Mouse (Mus musculus) embryo, embryonic 10 days (tissue): ENCODE measurements around the gene Syngr2.

ENCODE experiments used
- DNase-seq: peaks from one replicate; pipeline ENCODE4 v3.0.0-alpha.2; 2015; ENCODE audit warnings: low spot score

Syngr2 gene

DNA sequence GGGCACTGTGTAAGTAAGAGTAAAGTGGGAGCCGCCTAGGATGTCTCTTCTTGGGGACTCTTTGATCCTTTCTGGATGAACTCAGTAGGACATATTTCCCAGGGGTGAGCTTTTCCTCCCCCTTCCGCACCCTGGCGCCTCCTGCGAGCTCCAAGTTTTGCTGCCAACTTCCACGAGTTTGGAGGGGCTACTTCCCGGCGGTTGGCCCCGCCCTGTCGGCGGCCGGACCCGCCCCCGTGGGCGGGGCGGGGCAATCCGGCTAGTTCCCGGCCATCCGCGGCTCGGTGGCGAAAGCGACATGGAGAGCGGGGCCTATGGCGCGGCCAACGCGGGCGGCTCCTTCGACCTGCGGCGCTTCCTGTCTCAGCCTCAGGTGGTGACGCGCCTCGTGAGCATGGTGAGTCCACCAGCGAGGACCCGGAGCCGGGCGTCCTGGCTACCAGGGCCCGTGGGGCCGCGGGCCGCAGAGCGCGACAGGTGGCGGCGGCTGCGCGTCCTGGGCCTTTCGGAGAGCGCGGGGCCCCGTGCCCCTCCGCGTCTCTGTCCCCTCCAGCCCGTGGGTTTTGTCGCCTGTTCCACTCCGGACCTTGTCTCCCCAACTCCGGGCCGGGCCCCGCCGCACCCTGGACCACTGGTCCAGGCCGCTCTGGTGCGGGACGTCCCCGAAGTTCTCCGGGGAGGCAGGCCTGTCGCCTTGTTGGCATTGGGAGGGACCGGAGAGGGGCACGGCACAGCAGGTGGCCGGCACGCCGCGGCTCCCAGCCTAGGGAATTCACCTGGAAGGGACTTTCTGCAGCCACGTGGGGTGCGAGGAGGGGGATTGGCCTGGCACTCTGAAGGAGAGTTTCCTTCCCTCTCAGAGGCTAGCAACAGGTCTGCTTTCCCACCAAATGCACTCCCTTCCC is at the start of gene Syngr2, which contains the start of gene Gm20708:
Gene Syngr2 (plus strand): TSS at position 262 of the 905 bp plus-strand sequence.
Gene Gm20708 (plus strand): TSS at position 262 of the 905 bp plus-strand sequence.
- DNase-seq, result peak; percentile 76

DNA sequence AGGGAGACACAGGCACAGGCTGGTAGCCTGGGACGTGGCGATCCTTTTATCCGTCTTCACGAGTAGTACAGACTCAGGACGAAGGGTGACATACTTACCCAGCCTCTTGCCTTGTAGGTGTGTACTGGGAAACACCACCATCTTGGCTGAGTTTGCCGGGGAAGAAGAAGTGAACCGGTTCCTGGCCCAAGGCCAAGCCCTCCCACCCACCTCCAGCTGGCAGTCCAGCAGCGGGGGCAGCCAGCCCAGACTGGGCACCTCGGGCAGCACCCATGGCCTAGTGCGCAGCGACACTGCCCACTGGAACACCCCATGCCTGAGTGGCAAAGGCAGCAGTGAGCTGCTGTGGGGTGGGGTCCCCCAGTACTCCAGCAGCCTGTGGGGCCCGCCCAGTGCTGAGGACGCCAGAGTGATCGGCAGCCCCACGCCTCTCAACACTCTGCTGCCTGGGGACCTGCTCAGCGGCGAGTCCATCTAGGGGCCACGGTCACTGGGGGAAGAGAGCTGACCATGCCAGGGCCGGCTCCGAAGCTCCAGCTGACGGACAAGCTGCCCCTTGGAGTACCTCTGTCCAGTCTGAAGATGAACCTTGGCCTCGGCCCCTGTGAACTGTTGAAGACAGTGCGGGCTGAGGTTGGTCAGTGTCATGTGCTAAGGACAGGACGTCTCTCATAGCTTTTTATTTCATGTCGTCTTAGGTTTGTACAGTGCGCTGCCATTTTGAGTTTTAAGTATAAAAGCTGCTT is 48.9 kb upstream of the Syngr2 start:
- DNase-seq, result no peak

DNA sequence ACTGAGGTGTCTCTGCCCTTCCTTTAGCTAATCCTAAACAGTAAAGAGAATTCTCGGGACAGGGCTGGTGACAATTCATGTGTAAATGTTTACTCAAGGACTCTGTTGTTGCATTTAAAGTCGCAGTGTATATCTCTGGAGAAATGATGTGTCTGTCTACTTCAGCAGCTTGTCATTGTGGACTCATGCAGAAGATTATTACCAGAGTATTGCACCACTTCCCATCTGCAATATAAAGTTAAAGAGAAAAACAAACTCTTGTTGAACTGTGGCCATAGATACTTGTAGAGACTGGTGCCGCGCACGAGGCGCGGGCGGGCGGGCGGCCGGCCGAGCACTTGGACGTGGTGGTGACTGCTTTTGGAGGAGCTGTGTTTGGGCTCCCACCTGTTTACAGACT is 47.7 kb upstream of the Syngr2 start:
- no peak for DNase-seq

DNA sequence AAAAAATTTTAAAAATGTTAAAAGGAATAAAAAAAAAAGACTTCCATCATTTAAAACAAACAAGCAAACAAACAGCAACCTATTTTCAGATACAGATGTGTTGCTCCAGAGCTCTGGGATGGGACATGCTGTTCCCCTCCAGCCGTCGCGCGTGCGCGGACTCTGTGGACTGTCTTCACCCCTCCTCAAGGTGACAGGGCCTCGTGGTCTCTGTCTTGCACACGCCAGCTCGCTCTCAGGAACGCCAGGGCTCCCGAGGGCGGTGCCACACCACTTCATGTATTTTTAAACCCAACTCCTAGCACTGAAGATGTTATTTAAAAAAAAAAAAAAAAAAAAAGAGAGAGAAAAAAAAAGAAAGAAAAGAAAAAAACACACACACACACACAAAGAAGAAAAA is 47.2 kb upstream of the Syngr2 start:
- no peak for DNase-seq

DNA sequence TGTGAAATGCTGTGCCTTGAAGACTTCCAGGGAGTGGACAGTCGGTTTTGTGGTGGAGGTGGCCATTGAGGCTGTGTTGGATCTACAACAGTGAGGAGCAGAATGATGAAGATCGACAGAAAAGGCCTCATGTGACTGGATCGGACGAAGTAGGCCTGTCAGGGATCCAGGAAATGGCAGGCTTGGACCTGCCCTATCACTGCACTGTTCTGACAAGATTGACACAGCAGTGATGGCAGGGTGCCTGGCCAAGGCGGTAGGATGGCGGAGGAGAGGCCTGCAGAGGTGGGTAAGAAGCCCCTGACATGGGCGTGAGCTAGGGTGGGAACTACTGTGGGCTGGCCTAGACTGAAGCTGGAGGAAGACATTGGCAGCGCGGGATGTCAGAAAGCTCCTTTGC is 45.1 kb upstream of the Syngr2 start:
- DNase-seq, result no peak

DNA sequence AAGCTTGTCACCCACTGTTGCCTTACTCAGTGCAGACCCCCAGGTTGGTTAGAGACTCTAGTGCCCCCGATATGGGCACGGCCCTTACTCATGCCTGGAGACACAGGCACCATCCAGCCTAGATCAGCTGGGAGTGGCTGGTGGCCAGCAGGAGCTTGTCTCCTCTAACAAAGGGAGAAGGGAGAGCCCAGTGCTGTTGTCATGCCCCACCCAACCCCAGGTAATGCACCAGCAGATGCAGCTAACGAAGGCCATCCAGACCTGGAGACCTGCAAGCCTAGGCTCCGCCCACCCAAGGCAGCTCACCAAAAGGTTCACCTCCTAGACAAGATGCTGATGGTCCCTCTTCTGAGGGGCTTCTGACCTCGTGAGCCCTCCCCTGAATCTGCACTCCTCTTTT is 44.1 kb upstream of the Syngr2 start:
- no peak for DNase-seq

DNA sequence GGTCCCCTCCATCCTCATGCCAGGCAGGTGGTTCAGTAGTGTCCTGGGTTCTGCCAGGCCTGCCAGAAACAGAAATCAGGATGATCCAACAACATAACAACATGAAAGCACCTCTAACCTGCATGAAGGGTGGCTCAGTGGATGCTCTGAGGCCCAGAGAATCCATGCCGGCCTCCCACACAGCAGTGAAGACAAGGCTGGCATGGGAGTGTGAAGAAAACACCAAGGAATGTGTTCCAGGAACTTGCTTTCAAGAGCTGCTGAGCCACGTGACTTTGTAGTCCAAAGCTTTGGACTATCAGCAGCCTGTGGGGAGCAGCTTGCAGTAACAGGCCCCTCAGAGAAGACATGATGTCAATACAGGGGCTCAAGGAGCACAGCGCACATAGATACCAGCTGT is 43.2 kb upstream of the Syngr2 start:
- no peak for DNase-seq

DNA sequence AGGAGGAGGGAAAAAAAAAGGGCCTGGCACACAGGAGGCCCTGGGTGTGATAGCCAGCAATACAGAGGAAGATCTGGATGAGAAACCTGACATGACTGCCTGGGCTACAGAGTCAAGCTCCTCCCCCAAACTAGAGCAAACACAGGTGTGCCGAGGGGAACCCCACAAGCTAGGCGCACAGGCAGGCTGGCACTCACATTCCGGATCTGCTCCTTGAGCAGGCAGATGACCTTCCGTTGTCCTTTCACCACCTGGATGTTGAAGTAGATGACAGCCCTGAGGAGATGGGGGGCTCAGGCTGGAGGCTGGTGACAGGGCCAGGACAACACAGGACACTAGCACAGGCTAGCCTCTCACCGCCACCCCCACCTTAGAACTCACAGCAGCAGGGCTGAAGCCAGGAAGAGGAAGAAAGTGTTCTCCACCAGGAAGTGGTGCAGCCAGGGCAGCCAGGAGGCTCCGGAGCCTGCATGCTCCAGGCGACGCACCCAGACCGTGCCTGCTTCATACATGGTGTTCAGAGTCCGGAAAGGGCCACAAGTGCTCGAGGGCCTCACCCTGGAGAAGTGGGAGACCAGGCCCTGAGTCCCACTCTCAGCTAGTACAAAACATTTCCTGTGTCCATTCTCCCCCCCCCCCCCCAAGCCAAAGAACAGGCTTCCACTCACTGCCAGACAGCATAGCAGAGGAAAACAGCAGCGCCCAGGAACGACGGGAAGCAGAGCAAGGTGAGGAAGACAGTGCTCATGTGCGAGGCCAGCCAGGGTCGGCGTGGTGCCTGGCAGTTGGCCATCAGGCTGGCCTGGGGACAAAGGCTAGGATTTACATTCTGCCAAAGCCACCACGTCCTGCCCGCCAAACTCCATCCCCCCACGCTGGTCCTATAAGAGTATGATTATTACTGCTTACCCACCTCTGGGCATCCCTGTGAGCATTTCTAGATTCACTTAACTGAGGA is 40.5 kb upstream of the Syngr2 start:
- no peak for DNase-seq

DNA sequence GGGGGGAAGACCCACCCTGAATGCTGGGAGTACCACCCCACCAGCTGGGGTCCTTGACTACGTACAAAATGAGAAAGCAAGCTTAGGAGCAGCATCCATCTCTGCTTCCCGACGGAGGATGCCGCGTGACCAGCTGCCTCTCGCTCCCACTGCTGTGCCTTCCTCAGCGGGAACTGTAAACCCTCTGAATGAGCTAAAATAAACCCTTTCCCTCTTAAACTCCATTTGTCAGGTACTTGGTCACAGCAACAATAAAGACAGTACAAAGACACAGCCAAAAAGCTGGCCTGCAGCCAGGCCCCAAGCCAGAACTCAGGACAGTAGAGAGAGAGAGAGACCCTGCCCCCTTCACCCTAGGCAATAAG is 39.8 kb upstream of the Syngr2 start:
- no peak for DNase-seq

DNA sequence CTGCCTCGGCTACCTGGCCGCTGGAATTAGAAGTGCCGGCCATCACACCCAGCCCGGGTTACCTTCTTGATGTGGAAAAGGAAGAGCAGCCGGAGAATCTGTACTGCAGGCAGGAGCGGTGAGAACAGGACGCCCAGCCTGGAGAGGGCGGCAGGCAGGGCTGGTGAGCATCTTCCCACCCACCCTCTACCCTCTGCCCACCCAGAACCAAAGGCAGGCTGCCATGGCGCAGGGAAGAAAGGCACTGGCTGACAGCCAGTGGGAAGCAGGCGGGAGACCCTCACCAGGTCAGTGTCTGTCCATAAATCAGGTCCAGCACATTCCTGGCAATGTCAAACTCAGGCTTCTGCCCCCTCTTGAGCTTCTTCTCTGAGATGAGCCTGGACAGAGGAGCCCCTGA is 39.1 kb upstream of the Syngr2 start:
- no peak for DNase-seq

DNA sequence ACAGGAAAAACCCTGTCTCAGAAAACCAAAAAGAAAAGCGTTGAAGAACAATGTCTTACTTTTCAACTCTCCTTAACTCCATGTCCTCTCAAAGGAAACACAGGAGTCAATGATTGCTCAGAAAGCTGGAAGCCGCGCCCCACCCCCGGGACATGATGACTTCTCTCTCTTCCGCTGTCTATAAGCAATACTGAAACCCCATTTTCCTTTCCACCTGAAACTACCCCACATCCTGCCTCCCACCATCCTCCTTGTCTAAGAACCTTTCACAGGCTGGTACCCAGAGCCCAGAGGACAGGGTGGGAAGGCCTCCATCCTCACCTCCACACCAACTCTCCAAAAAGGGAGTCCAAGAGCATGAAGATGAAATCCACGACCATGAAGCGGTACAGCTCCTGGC is 37.1 kb upstream of the Syngr2 start:
- DNase-seq, result no peak

DNA sequence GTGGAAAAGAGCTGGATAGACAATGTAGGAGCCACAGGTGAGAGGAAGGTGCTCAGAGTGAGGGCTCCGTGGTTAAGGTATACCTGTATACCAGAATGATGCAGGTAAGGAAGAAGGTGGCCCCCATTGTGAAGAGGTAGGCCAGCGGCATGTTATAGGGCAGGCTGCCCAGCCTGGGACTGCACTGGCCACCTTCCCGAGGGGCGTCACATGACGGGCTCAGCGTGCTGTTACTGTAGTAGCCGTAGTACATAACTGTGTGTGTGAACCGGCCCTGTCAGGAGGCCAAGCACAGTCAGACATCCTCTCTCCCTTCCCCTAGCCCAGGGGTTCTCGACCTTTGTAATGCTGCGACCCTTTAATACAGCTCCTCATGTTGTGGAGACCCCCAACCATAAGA is 34.5 kb upstream of the Syngr2 start:
- no peak for DNase-seq

DNA sequence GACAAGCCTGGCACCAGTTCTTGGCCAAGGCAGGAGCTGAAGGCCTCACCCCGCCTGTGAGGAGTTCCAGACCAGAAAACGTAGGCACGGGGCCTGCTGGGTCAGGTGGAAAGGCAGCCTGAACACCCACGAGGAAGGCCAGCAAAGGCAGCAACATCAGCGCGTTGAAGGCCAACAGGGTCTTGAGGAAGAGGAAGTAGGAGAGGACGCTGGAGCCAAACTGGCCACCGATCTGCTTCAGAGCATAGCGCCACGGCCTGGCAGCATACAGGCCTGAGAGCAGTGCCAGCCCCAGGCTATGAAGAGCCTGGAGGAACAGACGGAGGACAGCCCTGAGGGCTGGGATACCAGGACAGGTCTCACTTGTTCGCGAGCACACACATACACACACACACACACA is 33.9 kb upstream of the Syngr2 start:
- DNase-seq, result no peak

DNA sequence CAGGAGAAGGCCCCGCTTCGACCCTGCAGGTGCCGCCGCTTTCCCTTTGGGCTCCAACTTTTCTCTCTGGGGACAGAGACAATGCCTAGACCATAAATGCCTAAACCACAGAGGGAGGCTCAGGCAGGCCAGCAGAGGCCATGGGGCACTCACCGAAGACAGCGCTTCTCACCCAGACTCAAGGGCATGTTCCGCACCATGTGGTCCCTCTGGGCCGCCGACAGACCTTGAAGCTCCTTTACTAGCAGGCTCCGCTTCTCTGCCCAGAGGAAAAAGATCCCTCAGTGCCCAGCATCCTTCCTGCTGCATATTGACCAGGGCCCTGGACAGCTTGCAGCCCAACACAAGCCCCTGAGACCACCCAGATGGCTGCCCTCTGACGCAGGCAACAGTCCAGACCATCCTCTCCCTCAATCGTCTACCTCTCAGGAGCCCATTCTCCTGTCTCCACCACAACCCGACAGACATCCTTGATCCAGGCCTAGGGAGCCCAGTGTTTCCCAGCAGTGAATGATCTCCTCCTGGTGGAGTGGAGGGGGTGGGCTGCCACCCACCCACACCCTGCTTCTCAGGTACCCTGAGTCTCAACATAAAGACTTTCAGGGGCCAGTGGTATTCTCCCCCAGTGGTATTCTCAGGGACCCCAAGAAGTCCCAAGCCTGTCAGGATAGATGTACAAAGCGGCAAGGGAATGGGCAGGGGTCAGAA is 33.2 kb upstream of the Syngr2 start:
- DNase-seq, result no peak

DNA sequence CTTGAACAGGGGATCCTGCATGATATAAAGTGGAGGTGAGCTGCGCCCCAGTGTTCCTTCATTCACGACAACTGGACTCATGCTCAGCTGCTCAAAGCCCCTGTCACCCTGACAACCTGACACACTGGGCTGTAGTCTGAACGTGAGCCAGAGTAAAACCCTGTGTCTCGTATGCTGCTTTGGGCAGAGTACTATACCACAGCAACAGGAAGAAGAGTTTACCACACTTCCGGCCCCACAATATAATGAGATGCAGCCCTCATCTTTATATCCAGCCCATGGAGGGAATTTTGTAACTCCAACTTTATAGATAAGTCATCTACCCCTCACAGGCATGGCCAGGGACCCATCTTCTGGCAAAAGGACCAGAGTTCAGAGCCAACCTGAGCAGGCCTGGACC is 32.4 kb upstream of the Syngr2 start:
- DNase-seq, result no peak

DNA sequence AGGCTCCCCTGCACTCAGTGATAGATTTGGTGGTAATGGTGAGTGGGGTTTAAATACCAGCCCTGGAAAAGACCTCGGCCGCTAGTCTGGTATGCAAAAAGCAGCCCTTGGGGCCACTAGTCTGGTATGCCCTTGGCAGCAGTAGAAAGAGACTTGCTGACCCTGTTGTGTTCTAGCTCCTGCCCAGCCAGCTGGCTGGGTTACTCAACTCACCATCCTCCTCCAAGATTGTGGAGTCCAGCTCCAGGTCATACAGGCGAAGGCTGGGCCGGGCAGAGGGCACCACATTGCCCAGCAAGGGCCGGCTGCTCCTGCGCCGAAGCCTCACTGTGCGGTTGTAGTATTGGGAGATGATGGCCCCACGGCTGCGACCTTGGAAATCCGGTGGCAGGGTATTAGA is 31.4 kb upstream of the Syngr2 start:
- DNase-seq, result no peak

DNA sequence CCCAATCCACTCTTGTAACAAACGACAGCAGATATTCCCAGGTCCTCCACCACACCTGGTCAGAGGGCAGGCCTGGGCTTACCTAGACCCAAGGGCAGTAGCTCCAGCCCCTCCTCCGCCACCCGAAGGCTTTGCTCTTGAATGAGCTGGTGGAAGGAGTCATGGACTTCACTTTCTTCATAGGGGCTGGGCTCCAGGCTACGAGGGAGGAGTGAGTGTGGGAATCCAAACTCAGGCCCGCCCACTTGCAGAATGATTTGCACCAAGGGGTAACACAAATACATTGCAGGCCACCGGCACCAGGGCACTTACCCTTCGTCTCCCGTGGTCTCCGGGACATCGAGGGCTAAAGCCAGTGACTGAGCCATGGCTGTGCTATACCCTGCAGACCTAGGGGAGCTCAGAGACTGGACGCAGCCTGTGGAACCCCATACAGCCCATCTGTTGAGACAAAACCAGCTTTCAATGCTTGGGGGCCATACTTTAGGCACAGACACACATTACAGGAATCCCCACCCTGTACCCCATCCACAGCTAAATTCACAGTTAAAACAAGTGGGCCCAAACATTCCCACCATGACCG is 30.5 kb upstream of the Syngr2 start:
- peak; percentile 42 for DNase-seq

DNA sequence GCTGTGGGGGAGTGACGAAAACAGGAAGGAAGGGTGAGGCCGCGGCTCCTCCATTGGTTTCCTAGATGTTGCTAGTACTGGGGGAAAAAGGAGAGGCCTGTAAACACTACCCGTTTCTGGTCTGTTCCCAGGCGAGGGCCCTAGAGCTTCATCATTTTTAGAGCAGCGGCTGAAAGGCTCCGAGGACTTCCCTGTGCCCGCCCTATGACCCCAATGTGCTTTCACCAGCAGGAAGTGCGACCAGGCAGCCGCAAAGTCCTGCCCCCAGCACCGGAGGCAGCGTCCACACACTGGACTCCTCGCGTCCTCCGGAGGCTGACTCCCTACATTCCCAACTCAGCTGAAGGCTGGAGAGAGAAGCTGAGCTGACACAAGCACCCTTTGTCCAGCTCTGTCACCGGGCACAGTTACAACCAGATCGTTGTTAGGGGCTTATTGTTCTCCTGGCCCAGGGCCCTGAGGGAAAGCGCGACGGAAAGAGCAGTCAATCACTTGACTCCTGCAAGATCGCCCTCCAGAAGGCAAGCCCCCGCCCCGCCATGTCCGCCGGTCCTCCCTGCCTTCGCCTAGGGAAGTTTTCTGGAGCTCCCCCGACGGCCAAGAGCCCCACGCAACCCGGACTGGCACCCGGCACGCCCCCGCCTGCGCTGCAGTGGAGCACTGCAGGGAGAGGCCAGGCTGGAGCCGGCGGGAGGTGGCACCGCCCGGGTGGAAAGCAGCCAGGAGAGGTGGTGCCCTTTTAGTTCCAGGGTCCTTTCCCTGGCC is 29.9 kb upstream of the Syngr2 start:
- DNase-seq, result peak; percentile 84

DNA sequence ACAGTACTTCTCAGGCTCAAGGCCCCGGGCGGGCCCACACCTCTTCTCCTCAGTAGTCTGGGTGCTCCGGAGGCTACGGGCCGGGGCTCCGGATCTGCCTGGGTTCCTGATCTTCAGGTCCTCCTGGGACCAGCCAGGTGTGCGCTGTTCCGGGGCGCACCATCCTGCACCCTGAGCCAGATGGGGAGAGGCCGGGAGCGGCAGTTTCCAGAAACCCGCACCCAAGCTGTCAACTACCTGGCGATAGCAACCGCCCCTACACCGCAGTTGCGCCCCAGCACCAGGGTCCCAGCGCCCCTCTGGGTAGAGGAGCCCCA is 29.3 kb upstream of the Syngr2 start:
- no peak for DNase-seq

DNA sequence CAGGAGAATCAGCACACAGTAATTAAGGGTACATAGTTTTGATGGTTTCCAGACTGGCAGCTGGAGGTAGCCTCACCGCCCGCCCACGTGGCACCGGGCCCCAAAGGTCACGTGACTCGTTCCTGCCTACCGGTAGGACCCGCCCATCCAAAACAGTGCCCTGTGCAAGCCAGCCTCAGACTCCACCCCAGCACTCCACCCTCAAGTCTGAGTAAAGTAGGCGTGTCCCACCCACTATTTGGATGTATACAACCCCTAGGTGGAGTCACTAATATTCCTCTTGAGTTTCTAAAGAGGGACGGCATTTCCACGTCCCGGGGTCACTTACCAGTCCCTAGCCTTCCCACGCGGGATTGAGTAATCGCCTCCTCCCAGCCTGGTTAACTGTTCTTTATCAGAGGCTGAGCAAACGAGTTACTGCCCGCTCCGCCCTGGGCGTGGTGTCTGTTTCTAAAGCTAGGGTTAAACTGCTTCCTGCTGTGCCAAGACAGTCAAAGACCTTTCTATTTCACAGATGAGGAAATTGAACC is 28.8 kb upstream of the Syngr2 start:
- peak; percentile 93 for DNase-seq
